Mouse (Mus musculus) MEL (cell line): ENCODE measurements around the gene Grik4. TPM values are rescaled to one million over a fixed set of nuclear protein-coding genes. Genes with fewer than 3 reads are reported as not detected.

Experiments used
- DNase-seq: peaks from one replicate; pipeline ENCODE4 v3.0.0; 2011; ENCODE audit warnings: low read depth, low spot score
- H3K27ac ChIP-seq: 2 replicates; pipeline ENCODE4 v1.5.1; 2012; ENCODE audit warnings: low read depth, mild to moderate bottlenecking, control low read depth, low read length, moderate library complexity; ENCODE audit not compliant: control insufficient read depth
- H3K27me3 ChIP-seq, 2 experiments: fragments of 150-350 bp in 1 of 2; sonication (generic) in 1 of 2; 2 replicates each; pipeline ENCODE4 v1.6.1; 2012; ENCODE audit warnings: low read length in 2 of 2, mild to moderate bottlenecking in 2 of 2, improper control_type of control experiment in 1 of 2, moderate library complexity in 1 of 2; ENCODE audit not compliant: insufficient read depth in 2 of 2, control insufficient read depth in 1 of 2
- H3K36me3 ChIP-seq, 2 experiments: 2 replicates each; pipeline ENCODE4 v1.6.1; 2012 to 2014; ENCODE audit warnings: low read length in 2 of 2, improper control_type of control experiment in 1 of 2, inconsistent platforms in 1 of 2, mild to moderate bottlenecking in 1 of 2; ENCODE audit not compliant: insufficient read depth in 2 of 2, control insufficient read depth in 1 of 2
- H3K4me1 ChIP-seq, 2 experiments: fragments of 150-350 bp in 1 of 2; sonication (generic) in 1 of 2; 2 replicates each; pipeline ENCODE4 v1.6.1; 2012; ENCODE audit warnings: low read length in 2 of 2, improper control_type of control experiment in 1 of 2, mild to moderate bottlenecking in 1 of 2; ENCODE audit not compliant: insufficient read depth in 2 of 2, control insufficient read depth in 1 of 2
- H3K4me3 ChIP-seq, 2 experiments: fragments of 150-350 bp in 1 of 2; sonication (generic) in 1 of 2; 2 replicates each; pipeline ENCODE4 v1.5.1; 2012; ENCODE audit warnings: low read depth in 2 of 2, low read length in 2 of 2, mild to moderate bottlenecking in 2 of 2, moderate library complexity in 2 of 2, control low read depth in 1 of 2, improper control_type of control experiment in 1 of 2; ENCODE audit not compliant: control insufficient read depth in 1 of 2, insufficient read depth in 1 of 2
- H3K79me2 ChIP-seq: 2 replicates; pipeline ENCODE4 v1.6.1; 2012; ENCODE audit warnings: mild to moderate bottlenecking, low read length, moderate library complexity; ENCODE audit not compliant: control insufficient read depth, poor library complexity, insufficient read depth
- H3K9ac ChIP-seq: 2 replicates; pipeline ENCODE4 v1.6.1; 2012; ENCODE audit warnings: low read depth, mild to moderate bottlenecking, control low read depth, low read length, moderate library complexity; ENCODE audit not compliant: control insufficient read depth, poor library complexity, severe bottlenecking
- H3K9me3 ChIP-seq: fragments of 150-350 bp; sonication (generic); replicated peaks from 2 replicates; pipeline ENCODE4 v1.6.1; 2012; ENCODE audit warnings: mild to moderate bottlenecking, low read length, improper control_type of control experiment, moderate library complexity; ENCODE audit not compliant: insufficient read depth
- CTCF ChIP-seq, 3 experiments: IDR thresholded peaks in 2 of 3; conservative IDR thresholded peaks in 1 of 3; 2 replicates each; pipeline ENCODE4 v1.5.1; 2011 to 2012; ENCODE audit warnings: low read length in 3 of 3, low read depth in 2 of 3, mild to moderate bottlenecking in 2 of 3, improper control_type of control experiment in 1 of 3, inconsistent platforms in 1 of 3, mixed read lengths in 1 of 3, moderate library complexity in 1 of 3; ENCODE audit not compliant: control insufficient read depth in 1 of 3, insufficient read depth in 1 of 3, poor library complexity in 1 of 3, severe bottlenecking in 1 of 3
- HCFC1 ChIP-seq: IDR thresholded peaks from 2 replicates; pipeline ENCODE4 v1.6.1; 2012; ENCODE audit warnings: low read depth, mild to moderate bottlenecking, inconsistent platforms, low read length, improper control_type of control experiment, moderate library complexity
- JUND ChIP-seq: IDR thresholded peaks from 2 replicates; pipeline ENCODE4 v1.6.1; 2011; ENCODE audit warnings: low read depth, mild to moderate bottlenecking, improper control_type of control experiment, low read length
- MAFK ChIP-seq: IDR thresholded peaks from 2 replicates; pipeline ENCODE4 v1.6.1; 2011; ENCODE audit warnings: low read depth, mild to moderate bottlenecking, low read length, improper control_type of control experiment, borderline replicate concordance
- MEF2A ChIP-seq: IDR thresholded peaks from 2 replicates; pipeline ENCODE4 v1.6.1; 2014; ENCODE audit warnings: low read depth, mild to moderate bottlenecking, inconsistent platforms, low read length, improper control_type of control experiment; ENCODE audit not compliant: poor library complexity, insufficient replicate concordance, severe bottlenecking; ENCODE audit errors: extremely low read depth
- NELFE ChIP-seq: IDR thresholded peaks from 2 replicates; pipeline ENCODE4 v1.6.1; 2011; ENCODE audit warnings: low read depth, low read length, improper control_type of control experiment
- RCOR1 ChIP-seq: IDR thresholded peaks from 2 replicates; pipeline ENCODE4 v1.6.1; 2012; ENCODE audit warnings: low read depth, mild to moderate bottlenecking, inconsistent platforms, low read length, improper control_type of control experiment
- SMC3 ChIP-seq: IDR thresholded peaks from 2 replicates; pipeline ENCODE4 v1.6.1; 2011; ENCODE audit warnings: low read depth, low read length, improper control_type of control experiment
- UBTF ChIP-seq: IDR thresholded peaks from 2 replicates; pipeline ENCODE4 v1.6.1; 2012; ENCODE audit warnings: low read depth, mild to moderate bottlenecking, inconsistent platforms, low read length, improper control_type of control experiment, moderate library complexity, borderline replicate concordance; ENCODE audit not compliant: insufficient read depth
- ZC3H11A ChIP-seq: IDR thresholded peaks from 2 replicates; pipeline ENCODE4 v1.6.1; 2012; ENCODE audit warnings: low read depth, mild to moderate bottlenecking, inconsistent platforms, low read length, improper control_type of control experiment
- ZMIZ1 ChIP-seq: IDR thresholded peaks from 2 replicates; pipeline ENCODE4 v1.6.1; 2012; ENCODE audit warnings: low read depth, mild to moderate bottlenecking, inconsistent platforms, low read length, improper control_type of control experiment, moderate library complexity
- ZNF384 ChIP-seq: IDR thresholded peaks from 2 replicates; pipeline ENCODE4 v1.6.1; 2012; ENCODE audit warnings: low read depth, mild to moderate bottlenecking, inconsistent platforms, low read length, improper control_type of control experiment
- polyA plus RNA-seq, 2 experiments: library from polyadenylated mRNA; stranded (reverse) in 1 of 2; unstranded in 1 of 2; fragments of >175 nt in 1 of 2; fragments of >200 nt in 1 of 2; gene quantifications; 2 replicates each; pipeline versions ENCODE4 v1.2.1 to v1.2.4; 2012; ENCODE audit warnings: low replicate concordance in 2 of 2, low read depth in 1 of 2; ENCODE audit not compliant: insufficient read length in 2 of 2, insufficient read depth in 1 of 2, missing spikeins in 1 of 2
- total RNA-seq: library from RNA; depleted of rRNA; stranded (reverse); fragments of 300-350 nt; gene quantifications from 2 replicates; pipeline ENCODE4 v1.2.3, GENCODE M21; 2012

Grik4 gene
- total and polyA plus RNA-seq, 3 experiments: 0.17 TPM; not detected in 2

DNA sequence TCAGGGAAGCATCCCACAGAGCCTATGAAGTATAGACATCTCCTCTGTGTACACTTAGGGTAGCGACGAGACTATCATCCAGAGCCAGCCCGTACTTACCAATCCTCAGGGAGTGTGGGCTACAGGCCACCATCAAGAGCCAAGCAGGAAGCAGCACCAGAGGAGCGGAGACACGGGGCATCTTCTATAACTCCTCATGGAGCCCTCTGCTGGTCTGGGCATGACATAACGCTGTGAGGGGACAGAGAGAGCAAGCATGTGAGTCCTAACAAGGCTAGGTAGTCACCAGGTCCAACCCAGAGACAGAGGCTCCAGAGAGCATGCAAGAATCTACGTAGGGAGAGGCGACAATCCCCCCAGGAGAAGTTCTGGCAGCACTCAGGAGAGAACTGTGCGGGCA lies 135.9 kb downstream of the Grik4 start:
- H3K4me1 ChIP-seq: no peaks in the 10 kb centered on the region
- H3K27ac ChIP-seq: no peak overlapping the region
- no peak overlapping the region for H3K9ac ChIP-seq
- no peaks in the 10 kb centered on the region for H3K36me3 ChIP-seq
- H3K4me3 ChIP-seq: no peak overlapping the region
- no peaks in the 10 kb centered on the region for H3K9me3 ChIP-seq
- no peaks in the 10 kb centered on the region for H3K79me2 ChIP-seq
- H3K27me3 ChIP-seq: no peaks in the 10 kb centered on the region
- TF ChIP-seq SMC3 (0 out of 2 replicates have a peak, but pooled peaks have one; percentile 6), CTCF (IDR thresholded peaks at IDR 0.05 in 2 of 3, conservative IDR thresholded peaks at IDR 0.05 in 1 of 3; ENCODE audit: control insufficient read depth in 1 of 3, insufficient read depth in 1 of 3, low read depth in 2 of 3, low read length in 3 of 3, poor library complexity in 1 of 3, severe bottlenecking in 1 of 3) (peak in 1 of 3 experiments; percentile 9; a peak in 1 of 6 replicates), UBTF (no peak), ZMIZ1 (no peak)
- DNase-seq: peak; percentile 3

DNA sequence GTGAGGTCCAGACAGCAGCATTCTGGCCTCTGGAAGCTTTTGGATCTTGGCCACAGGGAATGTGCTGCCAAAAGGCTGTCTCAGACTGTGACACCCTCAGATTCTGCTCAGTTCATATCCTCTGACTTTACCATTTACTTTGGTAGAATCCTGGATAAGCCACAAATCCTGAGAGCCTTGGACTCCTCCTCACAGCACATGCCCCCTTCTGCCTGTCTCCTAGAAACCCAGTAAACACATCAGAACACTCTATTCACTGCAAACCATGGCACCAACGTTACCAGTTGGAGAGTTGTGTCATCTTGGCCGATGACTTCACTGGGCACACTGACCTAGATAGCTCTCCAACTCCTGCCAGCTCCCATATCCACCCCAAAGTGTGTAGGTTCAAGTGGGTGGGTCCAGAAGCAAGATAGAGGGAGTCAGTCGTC lies 141.2 kb downstream of the Grik4 start:
- H3K27me3 ChIP-seq: no peaks in the 10 kb centered on the region
- no peaks in the 10 kb centered on the region for H3K4me1 ChIP-seq
- H3K4me3 ChIP-seq: no peak overlapping the region
- no peak overlapping the region for H3K27ac ChIP-seq
- no peaks in the 10 kb centered on the region for H3K36me3 ChIP-seq
- DNase-seq: no peak
- H3K9ac ChIP-seq: no peak overlapping the region
- no peaks in the 10 kb centered on the region for H3K79me2 ChIP-seq
- no peak for TF ChIP-seq MEF2A
- H3K9me3 ChIP-seq: no peaks in the 10 kb centered on the region

DNA sequence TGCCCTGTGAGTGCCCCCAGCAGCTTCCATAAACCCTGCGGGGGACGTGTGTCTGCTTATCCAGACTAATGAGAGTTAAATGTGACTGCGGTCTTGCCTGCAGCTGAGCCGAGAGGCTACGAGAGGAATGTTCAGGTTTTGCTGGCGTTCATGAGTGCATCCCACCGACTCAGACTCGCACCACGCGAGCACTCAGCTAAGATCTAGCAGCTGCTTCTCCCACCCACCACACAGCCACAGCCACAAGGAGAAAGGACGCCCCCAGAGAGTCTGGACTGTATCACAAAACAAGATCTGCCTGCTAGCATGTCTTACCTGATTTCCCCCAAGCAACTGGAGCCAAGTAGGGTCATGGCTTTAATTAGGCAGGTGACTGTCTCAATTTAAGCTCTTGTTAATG lies 142.4 kb downstream of the Grik4 start:
- Histone ChIP-seq H3K36me3 (no peaks in the 10 kb centered on the region), H3K9me3 (no peaks in the 10 kb centered on the region), H3K79me2 (no peaks in the 10 kb centered on the region), H3K4me1 (no peaks in the 10 kb centered on the region), H3K4me3 (no peak overlapping the region), H3K27ac (no peak overlapping the region), H3K27me3 (no peaks in the 10 kb centered on the region), H3K9ac (no peak overlapping the region)
- DNase-seq: no peak
- TF ChIP-seq RCOR1 (no peak), ZNF384 (no peak), JUND (no peak), MAFK (no peak), NELFE (no peak), ZC3H11A (no peak), HCFC1 (no peak)
